Mouse (Mus musculus) liver, embryonic 11.5 days (tissue): ENCODE measurements around the gene Sh3kbp1. TPM values are rescaled to one million over a fixed set of nuclear protein-coding genes. Genes with fewer than 3 reads are reported as not detected.

Experiments used
- ATAC-seq: fragments of 200-750 bp; cut with Nextera tagmentation; replicated peaks from 2 replicates; pipeline ENCODE4 v1.8.0; 2017; ENCODE audit warnings: moderate number of reproducible peaks, mild to moderate bottlenecking, moderate TSS enrichment, moderate library complexity; ENCODE audit not compliant: low FRiP score
- DNase-seq: peaks from one replicate; pipeline ENCODE4 v3.0.0-alpha.2; 2017; ENCODE audit warnings: low spot score
- H3K27ac ChIP-seq: fragments of 300-500 bp; sonication (generic); 2 replicates; pipeline ENCODE4 v1.5.1; 2014; ENCODE audit warnings: mild to moderate bottlenecking, low read depth, low read length, control low read depth
- H3K27me3 ChIP-seq: fragments of 300-500 bp; sonication (generic); replicated peaks from 2 replicates; pipeline ENCODE4 v1.6.1; 2014; ENCODE audit warnings: low read length, mixed read lengths; ENCODE audit not compliant: control insufficient read depth, insufficient read depth
- H3K36me3 ChIP-seq: fragments of 300-500 bp; sonication (generic); 2 replicates; pipeline ENCODE4 v1.6.1; 2014; ENCODE audit warnings: mild to moderate bottlenecking, low read length, moderate library complexity, mixed read lengths; ENCODE audit not compliant: control insufficient read depth, insufficient read depth
- H3K4me1 ChIP-seq: fragments of 300-500 bp; sonication (generic); replicated peaks from 2 replicates; pipeline ENCODE4 v1.6.1; 2014; ENCODE audit warnings: low read length, mixed read lengths; ENCODE audit not compliant: control insufficient read depth, insufficient read depth
- H3K4me2 ChIP-seq: fragments of 300-500 bp; sonication (generic); 2 replicates; pipeline ENCODE4 v1.6.1; 2014; ENCODE audit warnings: mild to moderate bottlenecking, control low read depth, moderate library complexity
- H3K4me3 ChIP-seq: fragments of 300-500 bp; sonication (generic); 2 replicates; pipeline ENCODE4 v1.5.1; 2014; ENCODE audit warnings: low read depth, low read length, control low read depth
- H3K9ac ChIP-seq: fragments of 300-500 bp; sonication (generic); 2 replicates; pipeline ENCODE4 v1.6.1; 2014; ENCODE audit warnings: low read depth, low read length, control low read depth
- H3K9me3 ChIP-seq: fragments of 300-500 bp; sonication (generic); 2 replicates; pipeline ENCODE4 v1.6.1; 2016; ENCODE audit warnings: low read length, inconsistent platforms, mixed read lengths; ENCODE audit not compliant: control insufficient read depth
- WGBS: fragments of 180-500 bp; shearing (Covaris S2); extraction: QIAGEN DNeasy Blood & Tissue Kit; methylation state at CpG from one replicate; pipeline ENCODE4 v1.1.7; 2014; 5-methylcytosine and 5-hydroxymethylcytosine counted together
- polyA plus RNA-seq: library from polyadenylated mRNA; unstranded; fragments of >200 nt; fragmentation: Nextera tagmentation; extraction: Ambion mirVana; gene quantifications from 2 replicates; pipeline ENCODE4 v1.2.1, GENCODE M21; 2014

Gene Sh3kbp1
- polyA plus RNA-seq, 1 experiment from 2014 or later = 23.9 TPM

DNA sequence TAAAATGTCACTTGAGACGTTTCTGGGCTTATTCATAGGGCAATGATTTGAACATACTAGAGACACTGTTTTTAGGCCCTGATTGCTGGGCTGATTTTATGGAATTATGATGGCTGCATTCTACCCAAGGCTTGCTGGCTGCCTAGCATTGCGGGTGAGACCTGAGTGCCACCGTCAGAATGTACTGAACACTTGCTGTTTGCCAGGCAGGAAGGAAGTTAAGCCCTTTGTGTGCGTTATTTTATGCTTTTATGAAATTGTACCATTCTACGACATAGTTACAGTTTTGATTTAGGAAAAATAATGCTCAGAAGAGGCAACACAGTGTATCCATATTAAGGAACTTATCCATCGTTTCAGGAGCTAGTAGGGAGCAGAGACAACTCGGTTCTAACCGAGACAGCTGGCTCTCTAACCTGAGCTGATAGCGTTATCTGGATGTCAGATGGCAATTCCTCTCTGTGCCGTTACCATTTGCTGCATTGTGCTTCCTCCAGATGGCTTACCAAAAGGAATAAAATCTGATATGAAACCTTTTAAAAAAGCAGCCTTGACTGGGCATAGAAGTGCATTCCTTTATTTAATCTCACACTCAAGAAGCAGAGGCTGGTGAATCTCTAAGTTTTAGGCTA is 62.8 kb downstream of the Sh3kbp1 start:
- no peak for ATAC-seq
- Histone ChIP-seq H3K9me3 (no peaks in the 10 kb centered on the region), H3K4me2 (no peak overlapping the region), H3K27me3 (no peaks in the 10 kb centered on the region), H3K4me1 (no peaks in the 10 kb centered on the region), H3K9ac (no peak overlapping the region), H3K27ac (no peak overlapping the region), H3K4me3 (no peak overlapping the region), H3K36me3 (no peaks in the 10 kb centered on the region)
- DNase-seq = no peak
- WGBS = 57% methylated on average over 10 of the region's 10 CpGs

DNA sequence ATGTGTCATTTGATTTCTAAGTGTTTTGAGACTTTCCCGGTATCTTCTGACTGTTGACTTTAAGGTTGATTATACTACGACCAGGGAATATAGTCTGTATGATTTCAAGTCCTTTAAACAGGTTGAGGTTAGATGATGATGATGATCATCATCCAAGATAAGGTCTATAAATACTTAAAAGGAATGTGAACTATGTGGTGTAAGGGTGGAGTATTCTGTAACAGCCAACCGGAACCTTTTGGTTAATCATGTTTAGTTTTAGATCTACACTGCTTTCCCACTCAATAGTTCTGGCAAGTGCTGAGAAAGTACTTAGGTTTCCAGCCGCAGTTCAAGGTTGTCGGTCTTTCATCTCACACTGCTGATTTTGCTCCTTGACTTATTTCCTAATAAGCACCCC is 66.1 kb downstream of the Sh3kbp1 start:
- H3K36me3 ChIP-seq = no peaks in the 10 kb centered on the region
- 88% methylated on average over 5 of the region's 5 CpGs for WGBS
- H3K4me2 ChIP-seq = no peak overlapping the region
- no peaks in the 10 kb centered on the region for H3K9me3 ChIP-seq
- DNase-seq (no peak), ATAC-seq (no peak)
- H3K4me3 ChIP-seq = no peak overlapping the region
- H3K27ac ChIP-seq = no peak overlapping the region
- H3K27me3 ChIP-seq = no peaks in the 10 kb centered on the region; the same call in 1 of the 2 replicates
- H3K9ac ChIP-seq = no peak overlapping the region
- H3K4me1 ChIP-seq = 0 out of 2 replicates have a peak, but pooled peaks cover 2% of the 10 kb centered on the region

DNA sequence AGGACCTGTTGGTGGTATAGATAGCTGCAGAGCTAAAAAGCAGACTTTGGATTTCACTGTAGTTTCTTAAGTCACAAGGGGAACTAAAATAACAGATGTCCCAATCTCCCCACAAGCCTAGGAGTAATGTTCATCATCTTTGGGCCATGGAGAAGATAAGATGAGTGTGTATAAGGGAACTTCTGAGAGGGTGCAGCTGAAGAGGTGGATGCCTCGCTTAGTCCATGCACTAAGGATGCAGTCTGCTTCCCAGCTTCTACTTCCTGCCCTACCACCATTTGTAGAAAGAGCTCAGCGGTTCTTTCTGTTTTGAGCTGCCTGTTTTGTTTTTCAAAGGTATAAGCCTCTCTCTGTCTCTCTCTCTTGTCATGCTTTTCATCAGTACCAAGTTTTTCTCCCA is 69.5 kb downstream of the Sh3kbp1 start:
- no peak for ATAC-seq
- Histone ChIP-seq H3K27me3 (no peaks in the 10 kb centered on the region; the same call in 1 of the 2 replicates), H3K4me1 (0 out of 2 replicates have a peak, but pooled peaks cover 2% of the 10 kb centered on the region), H3K4me2 (no peak overlapping the region), H3K9ac (no peak overlapping the region), H3K36me3 (no peaks in the 10 kb centered on the region), H3K27ac (no peak overlapping the region), H3K9me3 (no peaks in the 10 kb centered on the region), H3K4me3 (no peak overlapping the region)
- no peak for DNase-seq
- WGBS = 25% methylated on average over 2 of the region's 2 CpGs

DNA sequence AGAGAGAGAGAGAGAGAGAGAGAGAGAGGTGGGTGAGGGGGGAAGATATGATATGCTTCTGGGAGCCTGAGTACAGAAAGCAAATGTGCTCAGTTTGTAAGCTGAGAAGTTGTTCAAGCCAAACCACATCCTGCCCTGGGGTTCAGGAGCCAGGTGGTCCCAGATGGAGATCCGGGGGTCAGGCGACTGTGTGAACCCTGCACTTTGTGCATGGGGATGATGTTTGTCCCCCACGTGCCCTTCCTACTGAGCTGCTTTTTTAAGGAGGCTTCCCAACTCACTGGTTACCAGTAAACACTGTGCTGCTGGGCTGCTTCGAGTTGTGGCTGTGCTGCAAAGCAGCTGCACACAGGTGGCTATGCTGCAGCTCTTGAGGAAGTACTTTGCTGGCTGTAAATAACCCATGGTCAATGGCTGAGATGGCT is 70.0 kb downstream of the Sh3kbp1 start:
- WGBS = 25% methylated on average over 4 of the region's 4 CpGs
- no peak for DNase-seq
- 0 out of 2 replicates have a peak, but pooled peaks have one; percentile 18 for ATAC-seq
- Histone ChIP-seq H3K9me3 (no peaks in the 10 kb centered on the region), H3K4me3 (no peak overlapping the region), H3K4me1 (0 out of 2 replicates have a peak, but pooled peaks cover 2% of the 10 kb centered on the region), H3K9ac (no peak overlapping the region), H3K27me3 (no peaks in the 10 kb centered on the region; the same call in 1 of the 2 replicates), H3K27ac (no peak overlapping the region), H3K4me2 (no peak overlapping the region; the same call in 1 of the 2 replicates), H3K36me3 (no peaks in the 10 kb centered on the region)

DNA sequence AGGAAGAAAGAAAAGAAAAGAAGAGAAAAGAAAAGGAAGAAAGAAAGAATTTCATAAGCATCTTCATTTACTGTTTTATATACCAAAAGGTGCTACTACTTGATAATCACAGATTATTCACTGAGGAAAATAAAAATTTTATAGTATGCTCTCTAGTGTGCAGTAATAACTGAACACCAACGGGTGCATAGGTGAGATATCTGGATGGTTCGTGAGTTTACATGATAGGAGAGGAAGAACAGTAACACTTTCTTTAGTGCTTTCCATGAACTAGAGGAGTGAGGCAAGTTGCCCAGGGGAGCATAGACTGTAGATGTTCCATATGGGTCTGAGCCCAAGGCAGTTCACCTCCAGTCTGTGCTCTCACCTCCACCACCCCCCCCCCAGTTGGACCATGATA is 75.8 kb downstream of the Sh3kbp1 start:
- ATAC-seq (no peak), DNase-seq (no peak)
- H3K9me3 ChIP-seq = no peaks in the 10 kb centered on the region
- WGBS = 67% methylated on average over 2 of the region's 2 CpGs
- no peaks in the 10 kb centered on the region; the same call in 1 of the 2 replicates for H3K27me3 ChIP-seq
- H3K4me3 ChIP-seq = no peak overlapping the region
- H3K4me1 ChIP-seq = no peaks in the 10 kb centered on the region
- H3K4me2 ChIP-seq = no peak overlapping the region
- no peaks in the 10 kb centered on the region for H3K36me3 ChIP-seq
- H3K9ac ChIP-seq = no peak overlapping the region
- H3K27ac ChIP-seq = no peak overlapping the region

DNA sequence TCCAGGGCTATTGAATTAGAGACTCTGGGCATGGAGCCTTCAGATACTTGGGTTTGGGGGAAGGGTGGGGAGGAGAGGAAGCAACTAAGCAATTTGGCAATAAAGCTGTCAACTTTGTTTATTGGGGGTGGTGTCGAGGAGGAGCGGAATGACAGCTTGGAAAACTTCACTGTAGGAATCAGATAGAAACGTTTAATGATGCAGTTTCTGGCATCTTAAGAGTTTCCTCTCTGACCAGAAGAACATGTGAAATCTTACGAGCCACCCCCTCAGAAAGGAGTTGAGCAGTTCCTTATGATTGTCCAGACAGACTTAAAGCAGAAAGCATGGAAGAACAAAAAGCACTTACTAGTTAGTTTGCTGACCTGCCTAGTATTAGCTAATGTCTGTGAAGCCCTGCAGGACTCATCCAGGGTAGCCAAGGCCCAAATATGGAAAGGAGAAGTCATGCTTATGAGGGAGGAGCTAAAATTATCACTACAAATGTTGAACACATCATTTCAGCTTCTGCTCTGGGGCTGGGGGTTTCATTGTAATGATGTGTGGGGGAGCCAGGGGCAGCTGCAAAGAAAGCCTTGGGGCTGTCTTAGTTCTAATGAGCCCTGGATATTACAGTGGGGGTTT is 77.4 kb downstream of the Sh3kbp1 start:
- ATAC-seq (no peak), DNase-seq (no peak)
- H3K4me2 ChIP-seq = no peak overlapping the region
- WGBS = 59% methylated on average over 4 of the region's 4 CpGs
- H3K36me3 ChIP-seq = no peaks in the 10 kb centered on the region
- H3K4me3 ChIP-seq = no peak overlapping the region
- H3K9me3 ChIP-seq = no peaks in the 10 kb centered on the region
- H3K27me3 ChIP-seq = peaks cover 2% of the 10 kb centered on the region
- no peak overlapping the region for H3K9ac ChIP-seq
- H3K27ac ChIP-seq = no peak overlapping the region
- H3K4me1 ChIP-seq = no peaks in the 10 kb centered on the region; the same call in 1 of the 2 replicates

DNA sequence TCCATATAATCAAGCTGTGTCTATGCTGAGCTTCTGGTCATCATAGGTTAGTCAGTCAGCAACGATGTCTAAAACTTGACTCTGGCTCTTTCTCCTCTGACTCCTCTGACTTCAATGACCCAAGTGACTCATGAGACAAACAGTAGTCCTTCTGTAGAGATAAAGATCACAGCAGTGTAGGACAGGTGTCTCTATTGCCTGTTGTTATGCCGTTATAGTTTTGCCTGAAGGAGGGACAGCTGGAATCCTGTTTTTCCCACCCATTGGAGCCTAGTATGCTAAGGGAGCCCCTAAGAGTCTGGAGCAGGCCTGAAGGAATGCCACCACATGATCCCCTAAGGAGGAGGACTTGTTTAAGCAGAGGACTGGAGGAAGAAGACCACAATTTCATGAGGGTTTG is 78.3 kb downstream of the Sh3kbp1 start:
- no peak overlapping the region for H3K9ac ChIP-seq
- H3K36me3 ChIP-seq = no peaks in the 10 kb centered on the region
- peaks cover 2% of the 10 kb centered on the region; the same call in 1 of the 2 replicates for H3K27me3 ChIP-seq
- peaks cover 3% of the 10 kb centered on the region; the same call in 1 of the 2 replicates for H3K4me1 ChIP-seq
- H3K9me3 ChIP-seq = no peaks in the 10 kb centered on the region
- H3K4me2 ChIP-seq = no peak overlapping the region
- H3K4me3 ChIP-seq = no peak overlapping the region
- DNase-seq = no peak
- WGBS = 73% methylated on average over 2 of the region's 2 CpGs
- no peak for ATAC-seq
- H3K27ac ChIP-seq = no peak overlapping the region

DNA sequence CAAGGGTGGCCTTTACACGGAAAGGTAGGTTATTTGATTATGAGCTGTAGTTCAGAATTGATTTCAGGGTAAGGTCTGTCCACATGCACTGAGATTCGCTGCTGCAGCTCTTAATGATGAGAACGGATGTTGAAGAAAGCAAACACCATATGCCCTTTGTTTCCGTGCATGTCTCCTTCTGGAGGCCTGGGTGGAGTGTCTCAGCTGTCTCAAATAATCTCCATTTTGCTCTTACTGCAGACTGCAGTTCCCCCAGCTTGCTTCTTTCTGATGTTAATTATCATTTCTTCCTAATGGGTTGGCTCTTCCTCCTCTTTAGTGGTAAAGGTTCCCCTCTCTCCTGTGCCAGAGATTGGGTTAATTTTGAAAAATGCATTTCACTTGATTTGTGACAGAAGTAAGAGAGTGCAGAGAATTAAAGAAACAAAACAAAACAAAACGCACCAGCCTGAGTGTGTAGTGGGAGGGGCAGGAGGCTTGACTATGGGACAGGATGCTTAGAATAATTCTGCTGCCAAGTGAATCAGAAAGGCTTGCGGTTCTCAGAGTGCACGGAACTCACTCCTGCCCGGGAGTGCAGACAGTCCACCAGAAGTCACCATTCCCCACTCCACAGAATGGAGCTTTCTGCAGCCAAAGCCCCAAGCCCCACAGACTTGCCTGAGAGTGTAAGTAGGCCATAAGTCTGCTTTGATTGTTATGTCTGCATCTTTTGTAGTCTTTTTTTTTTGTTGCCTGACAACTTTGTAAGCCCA is 81.2 kb downstream of the Sh3kbp1 start:
- ATAC-seq (no peak), DNase-seq (no peak)
- Histone ChIP-seq H3K4me2 (no peak overlapping the region), H3K27ac (no peak overlapping the region), H3K27me3 (peaks cover 4% of the 10 kb centered on the region; the same call in 1 of the 2 replicates), H3K36me3 (no peaks in the 10 kb centered on the region), H3K4me3 (no peak overlapping the region), H3K4me1 (peaks cover 6% of the 10 kb centered on the region; the same call in 1 of the 2 replicates), H3K9ac (no peak overlapping the region), H3K9me3 (no peaks in the 10 kb centered on the region)
- 60% methylated on average over 8 of the region's 8 CpGs for WGBS
